Mouse (Mus musculus) layer of hippocampus, adult 2 months (tissue): ENCODE results near the gene Macc1. TPM values are rescaled to one million over a fixed set of nuclear protein-coding genes. Genes with fewer than 3 reads are reported as not detected.

ENCODE experiments used
- DNase-seq, 2 experiments: peaks; one replicate each; pipeline ENCODE4 v3.0.0; 2022; ENCODE audit warnings: low spot score in 2 of 2
- H3K27ac ChIP-seq: fragments of 200-600 bp; 2 replicates; pipeline ENCODE4 v1.8.1; 2022
- H3K4me3 ChIP-seq: fragments of 200-600 bp; 2 replicates; pipeline ENCODE4 v1.8.1; 2022; ENCODE audit warnings: mild to moderate bottlenecking
- CTCF ChIP-seq: fragments of 200-600 bp; conservative IDR thresholded peaks from 2 replicates; pipeline ENCODE4 v1.8.1; 2022; ENCODE audit warnings: antibody characterized with exemption, mild to moderate bottlenecking, moderate library complexity
- total RNA-seq, 2 experiments: library from RNA; stranded (reverse); gene quantifications; 2 replicates each; pipeline ENCODE4 v1.2.3; 2021

The Macc1 gene
- total RNA-seq, 2 experiments from 2014 or later = not detected

DNA sequence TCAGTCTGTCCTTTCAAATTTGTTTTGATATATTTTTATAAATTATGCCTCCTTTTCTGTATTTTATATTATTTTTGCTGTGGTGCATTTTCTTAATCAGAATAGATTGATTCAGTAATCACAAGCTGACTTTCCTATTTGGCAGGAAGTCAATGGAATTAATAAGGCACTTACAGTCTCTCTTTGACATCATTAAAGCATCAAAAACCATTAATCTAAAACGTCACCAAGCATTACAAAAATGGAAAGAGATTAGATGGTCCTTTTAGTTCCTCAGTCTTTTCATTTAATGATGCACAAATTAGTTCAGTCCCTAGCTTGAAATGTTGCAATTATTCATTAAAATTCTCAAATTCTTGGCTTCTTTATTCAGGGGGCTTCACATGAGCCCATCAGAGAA is 153.6 kb downstream of the Macc1 start:
- DNase-seq = no peak
- no peak overlapping the region for H3K27ac ChIP-seq
- no peak for TF ChIP-seq CTCF
- no peak overlapping the region for H3K4me3 ChIP-seq

DNA sequence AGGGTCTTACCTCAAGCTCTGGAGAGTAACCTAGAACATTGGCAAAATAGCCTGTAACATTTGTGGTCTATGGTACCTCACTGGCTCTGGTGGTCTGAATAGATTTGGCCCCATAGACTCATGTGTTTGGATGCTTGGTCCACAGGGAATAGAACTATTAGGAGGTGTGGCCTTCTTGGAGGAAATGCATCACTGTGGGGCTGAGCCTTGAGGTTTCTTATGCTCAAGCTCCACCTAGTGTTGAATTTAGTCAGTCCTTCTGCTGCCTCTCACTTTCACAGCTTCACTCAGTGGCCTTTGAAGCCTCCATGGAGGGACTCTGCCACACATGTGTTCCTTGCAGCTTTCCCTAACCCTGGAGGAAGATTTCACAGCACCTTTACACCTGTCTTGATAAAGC is 156.2 kb downstream of the Macc1 start:
- peak; percentile 55 for TF ChIP-seq CTCF
- Histone ChIP-seq H3K27ac (no peak overlapping the region), H3K4me3 (no peak overlapping the region)
- DNase-seq = no peak

DNA sequence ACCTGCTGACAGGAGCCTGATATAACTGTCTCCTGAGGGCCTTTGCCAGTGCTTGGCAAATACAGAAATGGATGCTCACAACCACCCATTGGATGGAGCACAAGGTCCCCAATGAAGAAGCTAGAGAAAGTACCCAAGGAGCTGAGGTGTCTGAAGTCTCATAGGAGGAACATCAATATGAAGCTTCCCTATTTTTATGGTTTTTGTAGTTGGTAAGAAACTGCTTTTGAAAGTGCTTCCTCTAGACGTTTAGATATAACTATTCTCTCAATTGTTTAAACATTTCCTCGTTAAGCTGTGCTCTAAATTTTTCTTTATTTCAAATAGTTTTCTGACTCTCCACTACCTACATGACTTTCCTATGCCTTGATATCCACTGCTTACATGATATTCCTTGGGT is 169.2 kb downstream of the Macc1 start:
- no peak for DNase-seq
- TF ChIP-seq CTCF = no peak
- Histone ChIP-seq H3K4me3 (no peak overlapping the region), H3K27ac (no peak overlapping the region)

DNA sequence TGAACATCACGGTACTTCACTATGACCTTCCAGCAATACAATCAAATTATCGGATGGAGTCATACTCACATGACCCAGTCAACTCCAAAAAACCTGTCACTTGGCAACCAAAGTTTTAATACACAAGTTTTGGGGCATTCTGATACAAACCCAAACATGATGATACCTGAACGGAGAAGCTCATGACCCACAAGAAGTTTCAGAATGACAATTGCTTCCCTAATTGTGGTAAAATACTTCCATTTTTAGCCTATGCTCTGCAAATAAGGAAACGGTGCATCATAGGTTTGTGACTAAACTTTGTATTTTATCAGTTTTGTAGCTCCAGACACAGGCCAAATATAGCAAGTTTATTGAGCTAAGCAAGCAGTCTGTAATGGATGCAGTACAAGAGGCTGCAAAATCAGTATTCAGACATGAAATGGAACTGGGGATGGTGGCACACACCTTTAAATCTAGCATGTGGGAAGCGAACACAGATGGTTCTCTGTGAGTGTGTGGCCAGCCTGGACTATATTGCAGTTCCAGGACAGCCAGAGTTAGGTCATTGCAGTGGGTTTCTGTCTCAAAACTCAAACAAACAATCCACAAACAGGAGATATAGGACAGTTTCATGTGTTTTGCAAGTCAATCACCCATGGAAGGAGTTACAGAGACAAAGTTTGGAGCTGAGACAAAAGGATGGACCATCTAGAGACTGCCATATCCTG is 170.0 kb downstream of the Macc1 start:
- no peak for DNase-seq
- TF ChIP-seq CTCF = no peak

DNA sequence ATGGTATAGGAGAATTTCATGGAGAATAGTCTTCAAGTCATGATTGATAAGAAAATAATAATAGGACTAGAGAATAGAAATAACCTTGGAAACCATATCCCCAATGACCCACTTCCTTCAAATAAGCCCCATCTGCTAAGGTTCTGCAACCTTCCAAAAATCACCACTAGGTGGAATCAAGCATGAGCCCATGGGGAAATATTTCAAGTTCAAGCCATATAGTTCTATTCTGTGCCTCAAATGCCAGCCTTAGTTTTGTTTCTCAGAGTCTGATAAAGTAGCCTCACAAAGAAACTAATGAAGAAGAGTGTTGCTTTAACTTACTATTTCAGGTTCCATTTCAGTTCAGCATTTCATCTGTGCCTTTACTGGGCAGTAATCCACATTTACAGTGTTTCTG is 197.1 kb downstream of the Macc1 start:
- peak; percentile 39 for TF ChIP-seq CTCF
- Histone ChIP-seq H3K27ac (no peak overlapping the region), H3K4me3 (no peak overlapping the region)
- no peak for DNase-seq

More for the DNA sequence above, 170.0 kb downstream of the Macc1 start:
- Histone ChIP-seq H3K27ac (no peak overlapping the region), H3K4me3 (no peak overlapping the region)

Other genes starting within 250 kb of the Macc1 start
- 10 to 100 TPM; 32.3 to 32.5 TPM for gene Itgb8, start 75.5 kb upstream of the Macc1 start, total RNA-seq